Mouse (Mus musculus) hindbrain, embryonic 10.5 days (tissue): Measurements from ENCODE around the gene Ifi27. TPM values are rescaled to one million over a fixed set of nuclear protein-coding genes. Genes with fewer than 3 reads are reported as not detected.
"Not testable (repeated sequence)": the region's sequence is repeated elsewhere in the genome, so short reads cannot be mapped to it uniquely, and the experiment has no call there.

Experiments used
- DNase-seq: peaks from one replicate; pipeline ENCODE4 v3.0.0-alpha.2; 2017; ENCODE audit warnings: low spot score
- H3K27ac ChIP-seq: fragments of 300-500 bp; sonication (generic); 2 replicates; pipeline ENCODE4 v1.5.1; 2016; ENCODE audit warnings: mild to moderate bottlenecking, moderate library complexity
- H3K27me3 ChIP-seq: fragments of 300-500 bp; sonication (generic); 2 replicates; pipeline ENCODE4 v1.6.1; 2016; ENCODE audit warnings: mild to moderate bottlenecking; ENCODE audit not compliant: poor library complexity, insufficient read depth, severe bottlenecking
- H3K36me3 ChIP-seq: fragments of 300-500 bp; sonication (generic); 2 replicates; pipeline ENCODE4 v1.6.1; 2016; ENCODE audit warnings: mild to moderate bottlenecking, moderate library complexity
- H3K4me1 ChIP-seq: fragments of 300-500 bp; sonication (generic); replicated peaks from 2 replicates; pipeline ENCODE4 v1.6.1; 2016; ENCODE audit warnings: mild to moderate bottlenecking
- H3K4me3 ChIP-seq: fragments of 300-500 bp; sonication (generic); 2 replicates; pipeline ENCODE4 v1.5.1; 2016; ENCODE audit warnings: mild to moderate bottlenecking, moderate library complexity
- H3K9me3 ChIP-seq: fragments of 300-500 bp; sonication (generic); 2 replicates; pipeline ENCODE4 v1.6.1; 2016; ENCODE audit warnings: mild to moderate bottlenecking, moderate library complexity
- WGBS: fragments of 180-500 bp; shearing (Covaris S2); methylation state at CpG from one replicate; pipeline ENCODE4 v1.1.7; 2016; 5-methylcytosine and 5-hydroxymethylcytosine counted together
- polyA plus RNA-seq: library from polyadenylated mRNA; unstranded; fragments of >200 nt; fragmentation: Nextera tagmentation; extraction: Ambion mirVana; gene quantifications from 2 replicates; pipeline ENCODE4 v1.2.1, GENCODE M21; 2016

Gene Ifi27
- polyA plus RNA-seq, 1 experiment from 2014 or later, result 1.7 TPM

DNA sequence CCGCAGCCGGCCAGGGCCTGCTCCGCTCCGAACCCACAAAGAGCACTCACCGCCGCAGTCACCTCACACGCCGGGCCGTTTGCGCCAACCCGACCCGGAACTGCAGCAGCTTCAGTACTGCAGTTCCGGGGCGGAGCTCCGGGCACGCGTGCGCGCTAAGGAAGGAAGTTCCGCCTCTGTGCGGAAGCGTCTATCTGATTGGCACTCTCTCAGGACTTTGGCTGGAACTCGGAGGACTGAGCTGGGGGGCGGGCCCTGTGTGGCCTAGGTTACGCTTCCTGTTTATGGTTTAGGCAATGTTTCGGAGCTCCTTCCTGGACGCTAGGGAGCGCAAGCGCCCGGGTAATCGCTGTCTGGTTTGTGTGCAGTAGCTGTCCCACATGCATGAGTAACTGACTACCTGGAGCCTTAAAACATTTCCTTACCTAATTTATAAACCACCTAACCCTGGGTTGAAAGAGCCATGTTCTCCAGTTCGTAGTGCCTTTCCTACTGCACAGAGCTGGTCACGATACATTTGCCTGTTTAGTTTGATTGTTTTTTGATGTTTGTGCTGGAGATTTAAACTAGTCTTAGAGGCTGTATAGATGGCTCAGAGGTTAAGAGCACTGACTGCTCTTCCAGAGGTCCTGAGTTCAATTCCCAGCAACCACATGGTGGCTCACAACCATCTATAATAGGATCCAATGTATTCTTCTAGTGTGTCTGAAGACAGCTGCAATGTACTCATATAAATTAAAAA is 8.1 kb upstream of the Ifi27 start, which contains the start of gene Ddx24:
TSS of gene Ddx24 (minus strand) at position 102 of the 742 bp plus-strand sequence.
- H3K27ac ChIP-seq, result peak within 1 kb of the TSS; percentile 91

DNA sequence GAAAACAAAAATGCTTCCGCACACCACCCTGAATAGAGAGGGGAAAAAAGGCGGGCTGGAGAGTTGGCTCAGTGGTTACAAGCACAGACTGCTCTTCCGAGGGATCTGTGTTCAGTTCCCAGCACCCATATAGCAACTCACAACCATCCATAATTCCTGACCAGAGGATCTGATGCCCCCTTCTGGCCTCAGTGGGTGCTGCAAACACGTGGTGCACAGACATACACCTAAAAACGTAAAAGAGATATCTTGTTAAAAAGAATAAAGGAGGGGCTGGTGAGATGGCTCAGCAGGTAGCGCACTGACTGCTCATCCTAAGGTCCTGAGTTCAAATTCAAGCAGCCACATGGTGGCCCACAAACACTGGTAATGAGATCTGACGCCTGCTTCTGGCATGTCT is 7.3 kb upstream of the Ifi27 start:
- H3K4me1 ChIP-seq, result peaks cover 28% of the 10 kb centered on the region
- H3K36me3 ChIP-seq, result peaks cover 25% of the 10 kb centered on the region
- no peak overlapping the region for H3K27ac ChIP-seq
- no peak for DNase-seq
- no peaks in the 10 kb centered on the region for H3K27me3 ChIP-seq
- H3K9me3 ChIP-seq, result no peaks in the 10 kb centered on the region
- H3K4me3 ChIP-seq, result no peak overlapping the region
- 86% methylated on average over 7 of the region's 7 CpGs for WGBS

More for the DNA sequence above, 8.1 kb upstream of the Ifi27 start, which contains the start of gene Ddx24:
- peak; percentile 99 for DNase-seq
- Histone ChIP-seq H3K4me1 (peaks cover 35% of the 10 kb centered on the region), H3K4me3 (peak within 1 kb of the TSS; percentile 96), H3K36me3 (peaks cover 30% of the 10 kb centered on the region), H3K27me3 (no peaks in the 10 kb centered on the region), H3K9me3 (no peaks in the 10 kb centered on the region)
- WGBS, result 1% methylated on average over 33 of the region's 33 CpGs

DNA sequence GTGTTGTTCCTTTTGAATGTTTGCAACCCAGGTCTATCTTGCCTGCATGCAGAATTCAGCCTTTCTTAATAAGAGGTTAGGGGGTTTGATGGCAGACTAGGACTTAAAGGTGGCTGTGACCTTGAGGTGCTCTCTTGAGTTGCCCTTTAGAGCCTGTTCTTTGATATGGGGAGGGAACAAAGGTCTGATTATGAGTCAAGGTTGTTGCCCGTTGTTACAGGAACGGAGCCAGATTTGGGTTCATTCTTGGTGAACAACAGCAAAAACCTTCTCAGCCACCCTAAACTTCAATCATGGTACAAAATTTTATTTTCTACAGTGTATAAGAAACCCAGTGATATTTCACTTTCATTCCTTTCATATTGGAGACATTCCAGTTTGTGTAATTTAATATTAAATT is 581 bp upstream of the Ifi27 start:
- WGBS, result 92% methylated on average over 2 of the region's 2 CpGs
- Histone ChIP-seq H3K4me1 (no peaks in the 10 kb centered on the region), H3K36me3 (no peaks in the 10 kb centered on the region), H3K27ac (no peak overlapping the region), H3K4me3 (no peak overlapping the region), H3K27me3 (no peaks in the 10 kb centered on the region), H3K9me3 (no peaks in the 10 kb centered on the region)
- no peak for DNase-seq

DNA sequence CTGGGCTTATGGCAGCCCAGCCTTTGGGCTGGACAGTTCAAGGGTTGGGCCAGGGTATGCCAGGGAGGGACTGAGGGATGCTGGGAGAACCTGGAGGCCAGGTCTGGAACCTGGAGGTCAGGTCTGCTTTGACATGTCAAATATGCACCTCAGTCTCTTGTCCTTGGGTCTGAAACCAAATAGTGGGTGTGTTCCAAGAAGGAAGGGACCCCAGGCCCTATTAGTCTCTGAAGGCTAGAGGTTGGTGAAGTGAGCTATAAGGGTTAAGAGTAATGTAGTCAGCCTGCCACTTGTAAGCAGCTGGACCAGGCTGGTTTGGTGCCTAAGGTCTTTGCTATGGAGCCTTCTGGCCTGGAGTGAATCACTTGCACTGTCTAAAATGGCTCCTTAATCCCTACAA is 850 bp downstream of the Ifi27 start:
- no peaks in the 10 kb centered on the region for H3K4me1 ChIP-seq
- no peak overlapping the region for H3K27ac ChIP-seq
- H3K4me3 ChIP-seq, result no peak overlapping the region
- H3K36me3 ChIP-seq, result no peaks in the 10 kb centered on the region
- H3K9me3 ChIP-seq, result no peaks in the 10 kb centered on the region
- DNase-seq, result no peak
- H3K27me3 ChIP-seq, result no peaks in the 10 kb centered on the region

DNA sequence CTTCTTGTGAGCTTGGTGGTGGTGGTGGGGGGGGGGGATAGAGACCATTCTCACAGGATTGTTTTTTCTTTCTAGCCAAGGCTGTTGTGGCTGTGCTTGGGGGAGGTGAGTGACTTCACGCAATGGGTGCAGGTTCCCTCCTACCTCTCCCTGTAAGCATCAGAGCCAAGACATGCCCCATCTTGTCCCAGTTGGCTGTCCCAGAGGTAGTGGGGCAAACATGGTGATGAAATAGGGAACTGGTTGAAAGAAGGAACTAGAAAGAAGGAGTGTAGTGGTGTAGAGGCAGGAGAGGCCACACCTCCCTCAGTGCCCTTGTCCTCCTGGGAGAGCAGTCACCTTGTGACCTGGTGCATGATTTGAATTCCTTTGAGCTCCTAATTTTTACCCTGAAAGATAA is 3.6 kb downstream of the Ifi27 start:
- no peak overlapping the region for H3K27ac ChIP-seq
- H3K36me3 ChIP-seq, result no peaks in the 10 kb centered on the region
- H3K9me3 ChIP-seq, result no peaks in the 10 kb centered on the region
- H3K27me3 ChIP-seq, result no peaks in the 10 kb centered on the region
- DNase-seq, result no peak
- no peaks in the 10 kb centered on the region for H3K4me1 ChIP-seq
- WGBS, result 84% methylated on average over 1 of the region's 1 CpGs
- no peak overlapping the region for H3K4me3 ChIP-seq

DNA sequence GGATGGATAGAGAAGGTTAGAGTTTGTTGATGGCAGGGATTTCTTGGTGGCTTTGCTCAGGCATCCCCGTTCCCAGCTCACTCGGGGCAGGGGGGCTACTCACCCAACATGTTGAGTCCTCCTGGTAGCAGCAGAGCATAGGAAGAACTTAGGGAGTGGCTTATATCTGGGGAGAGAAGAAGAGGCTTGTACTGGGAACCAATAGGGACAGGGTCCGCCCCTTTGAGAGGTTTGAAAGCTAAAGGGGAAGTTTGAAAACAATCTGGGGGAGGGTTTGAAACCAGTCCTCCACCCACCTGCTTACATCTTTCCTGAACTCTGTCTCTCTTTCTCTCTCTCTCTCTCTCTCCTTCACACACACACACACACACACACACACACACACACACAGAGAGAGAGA is 9.5 kb downstream of the Ifi27 start, which contains the start of gene Ifi27l2a:
TSS of gene Ifi27l2a (minus strand) at position 157 of the 400 bp plus-strand sequence.
- H3K27ac ChIP-seq, result no peak within 1 kb of the TSS
- DNase-seq, result no peak
- 54% methylated on average over 3 of the region's 3 CpGs for WGBS

DNA sequence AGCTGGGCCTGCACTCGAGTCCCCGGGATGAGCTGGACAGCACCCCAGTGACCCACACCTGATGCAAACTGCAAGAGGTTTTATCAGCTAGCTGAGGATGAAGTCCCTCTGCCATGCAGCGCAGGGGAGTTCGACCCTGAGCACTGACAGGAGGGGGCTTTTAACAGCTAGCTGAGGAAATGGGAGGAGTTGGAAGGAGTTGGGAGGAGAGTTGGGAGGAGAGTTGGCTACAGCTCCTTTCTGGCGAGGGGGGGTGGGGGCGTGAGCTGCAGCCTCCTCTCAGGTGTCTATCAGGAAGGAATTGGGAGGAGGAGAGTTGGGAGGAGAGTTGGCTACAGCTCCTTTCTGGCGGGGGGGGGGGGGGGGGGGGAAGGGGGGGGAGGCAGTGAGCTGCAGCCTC is 10.2 kb downstream of the Ifi27 start:
- not testable (repeated sequence) for DNase-seq, H3K36me3 ChIP-seq, H3K27ac ChIP-seq, H3K9me3 ChIP-seq, H3K4me1 ChIP-seq, H3K27me3 ChIP-seq, H3K4me3 ChIP-seq
- WGBS, result 54% methylated on average over 6 of the region's 7 CpGs

More for the DNA sequence above, 9.5 kb downstream of the Ifi27 start, which contains the start of gene Ifi27l2a:
- Histone ChIP-seq H3K36me3 (no peaks in the 10 kb centered on the region), H3K4me3 (no peak within 1 kb of the TSS), H3K27me3 (no peaks in the 10 kb centered on the region), H3K4me1 (no peaks in the 10 kb centered on the region), H3K9me3 (no peaks in the 10 kb centered on the region)

DNA sequence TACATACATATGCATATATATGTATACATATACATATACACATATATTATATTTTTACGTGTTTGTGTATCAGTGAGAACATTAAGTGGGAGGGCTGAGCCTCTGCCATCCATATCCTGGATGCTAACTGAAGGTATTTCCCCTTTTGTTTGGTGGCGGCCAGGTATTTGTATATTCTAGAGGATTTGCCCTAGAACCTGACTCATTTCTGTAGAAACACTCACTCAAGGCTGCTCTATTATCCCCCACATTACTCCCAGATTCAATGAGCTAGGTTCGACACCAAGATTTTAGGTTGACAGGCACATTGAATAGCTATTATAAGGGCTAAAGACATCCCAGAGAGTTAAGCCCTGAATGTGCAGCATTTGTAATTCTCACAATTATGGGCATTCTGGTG is 11.0 kb downstream of the Ifi27 start:
- Histone ChIP-seq H3K4me1 (no peaks in the 10 kb centered on the region), H3K9me3 (no peaks in the 10 kb centered on the region), H3K27ac (no peak overlapping the region), H3K4me3 (no peak overlapping the region), H3K27me3 (no peaks in the 10 kb centered on the region), H3K36me3 (no peaks in the 10 kb centered on the region)
- no peak for DNase-seq
- WGBS, result 89% methylated on average over 3 of the region's 3 CpGs

DNA sequence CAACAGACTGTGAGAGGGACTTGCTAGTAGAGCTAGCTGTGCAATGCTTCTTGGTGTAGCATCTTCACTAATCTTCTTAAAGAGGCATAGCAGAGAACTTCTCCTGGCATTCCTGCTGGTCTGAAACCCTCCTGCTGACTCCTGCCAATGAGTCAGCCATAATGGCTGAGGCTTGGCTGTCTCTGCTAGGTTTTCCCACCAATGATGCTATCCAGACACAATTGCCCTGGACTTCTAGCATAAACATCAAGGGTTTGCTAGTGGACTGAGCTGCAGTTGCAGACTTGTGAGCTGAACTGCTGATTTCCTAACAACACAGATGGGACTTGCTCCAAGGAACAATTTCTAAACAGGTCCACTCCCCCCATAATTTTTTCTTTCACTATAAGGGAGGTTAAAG is 19.4 kb downstream of the Ifi27 start:
- no peaks in the 10 kb centered on the region for H3K27me3 ChIP-seq
- DNase-seq, result no peak
- no peaks in the 10 kb centered on the region for H3K4me1 ChIP-seq

DNA sequence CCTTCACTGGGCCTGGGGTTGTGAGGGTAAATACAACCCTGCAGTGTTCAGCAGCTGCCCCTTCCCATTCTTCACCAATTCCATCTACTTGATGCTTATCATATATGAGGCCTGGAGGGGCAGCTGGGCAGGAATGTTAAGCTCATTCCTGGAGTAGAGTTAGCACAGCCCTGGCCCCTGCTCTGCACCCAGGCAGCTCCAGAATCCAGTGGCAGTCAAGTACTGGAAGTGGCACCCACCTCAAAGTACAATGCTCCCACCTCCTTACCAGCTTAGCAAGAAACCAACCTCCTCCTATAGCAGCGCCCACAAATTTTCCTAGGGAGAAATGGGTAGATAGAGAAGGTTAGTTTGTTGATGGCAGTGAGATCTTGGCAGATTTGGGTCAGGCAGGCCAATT is 22.7 kb downstream of the Ifi27 start:
- H3K27me3 ChIP-seq, H3K4me3 ChIP-seq, H3K4me1 ChIP-seq, H3K36me3 ChIP-seq, H3K9me3 ChIP-seq, DNase-seq, H3K27ac ChIP-seq: not testable (repeated sequence)
- WGBS, result no CpG with 5 or more reads among the region's 1 CpGs

More for the DNA sequence above, 19.4 kb downstream of the Ifi27 start:
- Histone ChIP-seq H3K36me3 (no peaks in the 10 kb centered on the region), H3K9me3 (no peaks in the 10 kb centered on the region), H3K4me3 (no peak overlapping the region), H3K27ac (no peak overlapping the region)

DNA sequence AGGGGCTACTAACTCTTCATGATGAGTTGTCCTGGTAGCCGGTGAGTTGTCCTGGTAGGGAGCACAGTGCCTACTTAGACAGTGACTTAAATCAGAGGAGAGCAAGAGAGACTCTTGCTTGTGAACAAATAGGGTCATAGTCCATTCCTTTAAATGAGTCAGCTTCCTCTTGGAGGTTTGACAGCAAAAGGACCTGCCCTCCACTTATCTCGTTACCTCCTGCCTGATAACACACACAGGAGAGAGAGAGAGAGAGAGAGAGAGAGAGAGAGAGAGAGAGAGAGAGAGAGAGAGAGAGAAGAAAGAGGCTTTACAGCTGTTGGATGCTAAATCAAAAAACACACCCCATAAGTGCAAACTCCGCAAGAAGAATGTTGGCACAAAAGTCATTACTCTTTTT is 23.1 kb downstream of the Ifi27 start, which contains the start of gene Ifi27l2b:
TSS of gene Ifi27l2b (minus strand) at position 84 of the 400 bp plus-strand sequence.
- WGBS, result 81% methylated on average over 3 of the region's 3 CpGs
- Histone ChIP-seq H3K36me3 (no peaks in the 10 kb centered on the region), H3K27ac (no peak within 1 kb of the TSS), H3K27me3 (no peaks in the 10 kb centered on the region), H3K4me3 (no peak within 1 kb of the TSS), H3K4me1 (no peaks in the 10 kb centered on the region), H3K9me3 (no peaks in the 10 kb centered on the region)
- DNase-seq, result no peak

DNA sequence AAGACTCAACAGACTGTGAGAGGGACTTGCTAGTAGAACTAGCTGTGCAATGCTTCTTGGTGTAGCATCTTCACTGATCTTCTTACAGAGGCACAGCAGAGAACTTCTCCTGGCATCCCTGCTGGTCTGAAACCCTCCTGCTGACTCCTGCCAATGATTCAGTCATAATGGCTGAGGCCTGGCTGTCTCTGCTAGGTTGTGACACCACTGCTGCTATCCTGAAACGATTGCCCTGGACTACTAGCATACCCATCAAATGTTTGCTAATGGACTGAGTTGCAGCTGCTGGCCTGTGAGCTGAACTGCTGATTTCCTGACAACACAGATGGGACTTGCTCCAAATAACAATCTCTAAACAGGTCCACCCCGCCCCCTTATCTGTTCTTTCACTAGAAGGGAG is 40.5 kb downstream of the Ifi27 start:
- Histone ChIP-seq H3K27me3 (no peaks in the 10 kb centered on the region), H3K4me3 (no peak overlapping the region), H3K36me3 (no peaks in the 10 kb centered on the region), H3K27ac (no peak overlapping the region), H3K4me1 (no peaks in the 10 kb centered on the region), H3K9me3 (no peaks in the 10 kb centered on the region)
- DNase-seq, result no peak
- 61% methylated on average over 2 of the region's 2 CpGs for WGBS

DNA sequence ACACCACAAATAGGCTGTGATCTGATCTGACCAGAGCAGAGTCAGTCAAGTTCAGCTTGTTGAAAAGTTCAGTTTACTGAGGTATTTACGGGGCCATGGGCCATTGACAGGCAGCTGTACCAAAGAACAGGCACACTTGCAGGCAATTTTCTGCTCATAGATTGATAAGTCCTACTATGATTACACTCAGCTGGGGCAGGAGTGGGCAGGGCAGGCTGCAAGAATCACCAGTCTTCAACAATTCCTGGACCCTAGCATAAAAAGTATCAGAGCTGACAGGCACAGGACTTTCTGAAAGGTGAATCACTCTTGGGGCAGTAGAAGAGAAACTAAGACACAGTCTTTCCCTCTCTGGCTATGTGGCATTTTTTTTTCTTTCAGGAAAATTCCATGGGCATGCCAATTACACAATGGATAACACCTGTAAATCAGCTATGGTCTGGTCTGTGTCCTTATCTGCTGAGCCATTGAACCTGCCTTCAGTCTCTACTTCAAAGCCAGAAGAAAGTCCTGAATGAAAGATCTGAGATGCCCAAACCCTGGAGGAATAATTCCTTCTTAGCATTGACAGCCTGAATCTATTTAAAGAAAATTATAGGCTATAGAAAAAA is 42.9 kb downstream of the Ifi27 start:
- no peaks in the 10 kb centered on the region for H3K27me3 ChIP-seq
- H3K4me1 ChIP-seq, result no peaks in the 10 kb centered on the region
- 83% methylated on average over 1 of the region's 1 CpGs for WGBS
- H3K36me3 ChIP-seq, result no peaks in the 10 kb centered on the region
- H3K27ac ChIP-seq, result no peak overlapping the region
- DNase-seq, result no peak
- no peak overlapping the region for H3K4me3 ChIP-seq
- H3K9me3 ChIP-seq, result no peaks in the 10 kb centered on the region
